8 mouse cellular contexts compared by ENCODE assay signal in the genomic region with DNA sequence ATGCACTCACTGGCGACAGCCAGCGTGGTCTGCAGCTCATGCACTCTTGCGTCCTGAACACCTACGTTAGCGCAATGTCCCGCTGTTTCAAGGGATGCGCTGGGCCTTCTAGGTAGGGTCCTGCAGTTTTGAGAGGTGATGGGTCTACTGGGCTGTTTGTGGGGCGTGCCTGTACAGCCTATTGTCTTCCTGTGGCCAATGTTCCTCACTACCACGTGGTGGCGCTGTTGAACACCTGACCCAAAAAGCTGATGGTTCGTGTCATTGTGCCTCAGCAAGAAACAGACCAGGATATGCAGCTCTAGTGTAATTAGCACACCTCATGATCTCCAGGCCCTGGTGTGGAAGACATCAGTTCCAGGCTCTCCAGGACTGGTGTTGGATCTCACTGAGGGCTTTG. TPM values are rescaled to one million over a fixed set of nuclear protein-coding genes. Genes with fewer than 3 reads are reported as not detected.
DNase-seq lines count a peak whose midpoint lies in the region; ATAC-seq lines count a peak whose summit lies in the region.

No protein-coding gene starts in this region.

- no peaks in the 10 kb centered on the region for H3K9me3 ChIP-seq in embryonic facial prominence, embryonic 14.5 days (ENCODE audit: control insufficient read depth, low read length)
- H3K9me3 ChIP-seq in hindbrain, embryonic 15.5 days: no peaks in the 10 kb centered on the region

- no peak overlapping the region for H3K4me2 ChIP-seq in embryonic facial prominence, embryonic 14.5 days (ENCODE audit: low read depth, low read length)
- no peak overlapping the region for H3K4me2 ChIP-seq in hindbrain, embryonic 15.5 days

- intact Hi-C loops in left cerebral cortex, postnatal 25 days (cut with DNase I): loop anchor here (5.0 kb wide), 1 partner anchor 58 kb away; no protein-coding TSS in a partner anchor

- H3K36me3 ChIP-seq in embryonic facial prominence, embryonic 14.5 days (ENCODE audit: control insufficient read depth, insufficient read depth, low read length): no peaks in the 10 kb centered on the region
- H3K36me3 ChIP-seq in hindbrain, embryonic 15.5 days: no peaks in the 10 kb centered on the region

- no peak for ATAC-seq in embryonic facial prominence, embryonic 14.5 days (ENCODE audit: low read depth)
- peak; percentile 54; the same call in 1 of the 2 replicates for ATAC-seq in hindbrain, embryonic 15.5 days (ENCODE audit: low FRiP score, low read depth)
- peak; percentile 66; the same call in 1 of the 2 replicates for ATAC-seq in monocyte, adult 5-6 weeks (replicated peaks; ENCODE audit: insufficient number of reproducible peaks, low FRiP score, low TSS enrichment, poor library complexity, severe bottlenecking)

- 17% methylated on average over 11 of the region's 11 CpGs for WGBS in embryonic facial prominence, embryonic 14.5 days
- 19% methylated on average over 11 of the region's 11 CpGs for WGBS in hindbrain, embryonic 15.5 days

- no peak overlapping the region for H3K4me3 ChIP-seq in embryonic facial prominence, embryonic 14.5 days (ENCODE audit: low read depth, low read length)
- H3K4me3 ChIP-seq in hindbrain, embryonic 15.5 days: no peak overlapping the region

- no peak overlapping the region for H3K27ac ChIP-seq in embryonic facial prominence, embryonic 14.5 days (replicated peaks; ENCODE audit: low read depth, low read length)
- no peak overlapping the region for H3K27ac ChIP-seq in hindbrain, embryonic 15.5 days (replicated peaks)

- peak; percentile 42 to 46 for DNase-seq in right cerebral cortex, adult 2 months (ENCODE audit: low spot score in 2 of 2)
- no peak for DNase-seq in right cerebral cortex, postnatal 25 days
- peak; percentile 71 to 75 for DNase-seq in adrenal gland, postnatal 36 days
- DNase-seq in embryonic facial prominence, embryonic 14.5 days (ENCODE audit: low spot score): peak; percentile 39
- DNase-seq in left cerebral cortex, postnatal 25 days (ENCODE audit: low spot score in 2 of 2): peak; percentile 26 to 43
- DNase-seq in thymus, postnatal 25 days: peak; percentile 70

- H3K4me1 ChIP-seq in embryonic facial prominence, embryonic 14.5 days (ENCODE audit: control insufficient read depth, insufficient read depth, low read length): no peaks in the 10 kb centered on the region
- H3K4me1 ChIP-seq in hindbrain, embryonic 15.5 days (replicated peaks): 0 out of 2 replicates have a peak, but pooled peaks cover 9% of the 10 kb centered on the region

- H3K9ac ChIP-seq in embryonic facial prominence, embryonic 14.5 days (ENCODE audit: low read depth, low read length): no peak overlapping the region
- no peak overlapping the region for H3K9ac ChIP-seq in hindbrain, embryonic 15.5 days

- H3K27me3 ChIP-seq in embryonic facial prominence, embryonic 14.5 days (replicated peaks; ENCODE audit: control insufficient read depth, insufficient read depth, low read length): no peaks in the 10 kb centered on the region
- H3K27me3 ChIP-seq in hindbrain, embryonic 15.5 days: no peaks in the 10 kb centered on the region

RNA-seq across cellular contexts. Expression of gene Lbp, which starts 21.7 kb away (rescaled TPM):
- 10 to 100 TPM; 16.9 to 23.7 TPM for total RNA-seq in adrenal gland, postnatal 36 days (2021)
- polyA plus RNA-seq in embryonic facial prominence, embryonic 14.5 days (2014; fragmentation: Nextera tagmentation; extraction: Ambion mirVana): 7.8 and 11.9 TPM in 2 replicates
- 5.4 and 6.8 TPM in 2 replicates for polyA plus RNA-seq in hindbrain, embryonic 15.5 days (2015; fragmentation: Nextera tagmentation; extraction: Ambion mirVana)
- 1 to 10 TPM; 1.6 to 2.7 TPM for total RNA-seq in left cerebral cortex, postnatal 25 days (2021)
- total RNA-seq in monocyte, adult 5-6 weeks (2017): 0.48 to 0.49 TPM in 2 of 3 replicates, not detected in the other

RNA-seq across cellular contexts. Expression of gene Bpi, which starts 26.7 kb away (rescaled TPM):
- not detected for total RNA-seq in adrenal gland, postnatal 36 days (2021)
- polyA plus RNA-seq in embryonic facial prominence, embryonic 14.5 days (2014; fragmentation: Nextera tagmentation; extraction: Ambion mirVana): not detected in 2 replicates
- not detected in 2 replicates for polyA plus RNA-seq in hindbrain, embryonic 15.5 days (2015; fragmentation: Nextera tagmentation; extraction: Ambion mirVana)
- total RNA-seq in left cerebral cortex, postnatal 25 days (2021): not detected
- not detected in 3 replicates for total RNA-seq in monocyte, adult 5-6 weeks (2017)

RNA-seq across cellular contexts. Expression of gene D630003M21Rik, which starts 55.5 kb away (rescaled TPM):
- 1 to 10 TPM; 1.7 TPM for total RNA-seq in adrenal gland, postnatal 36 days (2021)
- 5.4 and 6.8 TPM in 2 replicates for polyA plus RNA-seq in embryonic facial prominence, embryonic 14.5 days (2014; fragmentation: Nextera tagmentation; extraction: Ambion mirVana)
- 1.8 and 2.4 TPM in 2 replicates for polyA plus RNA-seq in hindbrain, embryonic 15.5 days (2015; fragmentation: Nextera tagmentation; extraction: Ambion mirVana)
- 1 to 10 TPM; 2.9 to 4.0 TPM for total RNA-seq in left cerebral cortex, postnatal 25 days (2021)
- total RNA-seq in monocyte, adult 5-6 weeks (2017): not detected in 3 replicates

Comparison
In these comparisons a context has a peak if more than half of its experiments do, and no peak if none do; other contexts are left out.
1. RNA of gene Lbp, which starts 21.7 kb away (total RNA-seq): 16.9 to 23.7 TPM in adrenal gland, postnatal 36 days; 1.6 to 2.7 TPM in left cerebral cortex, postnatal 25 days and 0.48 to 0.49 TPM in monocyte, adult 5-6 weeks; every median in the first group is over 4 times any median in the second.